Mouse (Mus musculus): ENCODE results near the gene Adcy3. TPM values are rescaled to one million over a fixed set of nuclear protein-coding genes. Genes with fewer than 3 reads are reported as not detected.
"Not testable (repeated sequence)": the region's sequence is repeated elsewhere in the genome, so short reads cannot be mapped to it uniquely, and the experiment has no call there.

The Adcy3 gene
- polyA plus RNA-seq, 1 experiment from 2014 or later, result 13.4 TPM

DNA sequence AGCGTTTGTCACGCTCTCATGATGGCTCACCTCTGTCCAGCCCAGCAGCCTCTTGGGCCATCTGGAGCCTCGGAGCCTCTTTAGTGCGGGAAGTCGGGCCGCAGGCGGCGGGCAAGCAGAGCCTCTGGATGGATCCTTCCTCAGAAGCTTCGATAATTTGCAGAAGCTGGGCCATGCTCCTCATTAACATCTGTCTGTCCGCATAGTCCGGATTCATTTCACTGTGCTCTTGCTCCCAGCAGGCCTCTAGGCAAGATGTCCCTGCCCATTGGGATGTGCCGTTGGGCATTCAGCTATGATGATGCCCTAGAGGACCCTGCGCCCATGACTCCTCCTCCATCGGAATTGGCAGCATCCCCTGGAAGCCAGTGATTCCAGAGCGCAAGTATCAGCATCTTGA, 104.6 kb downstream of the Adcy3 start:
- no peak overlapping the region for H3K4me3 ChIP-seq (ENCODE audit: low read depth, low read length)
- DNase-seq (ENCODE audit: low spot score), result no peak
- H3K9me3 ChIP-seq (ENCODE audit: control insufficient read depth, low read length), result no peaks in the 10 kb centered on the region
- H3K9ac ChIP-seq (ENCODE audit: low read depth, low read length), result no peak overlapping the region
- H3K36me3 ChIP-seq (ENCODE audit: control insufficient read depth, insufficient read depth, low read length), result 0 out of 2 replicates have a peak, but pooled peaks cover 8% of the 10 kb centered on the region
- no peak for ATAC-seq (ENCODE audit: low read depth)
- no peak overlapping the region for H3K27ac ChIP-seq (replicated peaks; ENCODE audit: low read depth, low read length)
- H3K4me2 ChIP-seq (ENCODE audit: low read depth, low read length), result no peak overlapping the region
- no peaks in the 10 kb centered on the region for H3K27me3 ChIP-seq (replicated peaks; ENCODE audit: control insufficient read depth, insufficient read depth, low read length)
- H3K4me1 ChIP-seq (ENCODE audit: control insufficient read depth, insufficient read depth, low read length), result 0 out of 2 replicates have a peak, but pooled peaks cover 7% of the 10 kb centered on the region
- 96% methylated on average over 15 of the region's 15 CpGs for WGBS

DNA sequence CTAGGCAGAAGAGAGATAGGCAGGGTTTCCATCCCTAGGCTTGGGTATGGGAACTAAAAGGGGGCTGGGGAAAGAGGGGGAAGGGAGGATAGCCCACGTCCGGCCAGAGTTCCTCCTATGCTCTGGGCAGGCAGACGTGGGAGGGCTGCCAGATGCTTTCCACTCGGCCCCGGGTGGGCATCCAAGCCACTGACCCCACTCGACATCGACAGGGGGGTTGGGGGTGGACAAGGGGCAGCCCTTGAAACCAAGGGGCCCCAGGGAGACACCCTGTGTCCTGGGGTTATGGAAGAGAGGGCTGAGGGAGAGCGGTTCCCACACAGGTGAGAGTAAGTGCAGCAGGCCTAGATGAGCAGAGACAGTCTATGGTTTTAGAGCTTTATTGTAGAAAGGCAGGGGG, 107.4 kb downstream of the Adcy3 start:
- not testable (repeated sequence) for DNase-seq (ENCODE audit: low spot score); H3K4me2 ChIP-seq (ENCODE audit: low read depth, low read length); ATAC-seq (ENCODE audit: low read depth); H3K9ac ChIP-seq (ENCODE audit: low read depth, low read length); H3K4me3 ChIP-seq (ENCODE audit: low read depth, low read length); H3K4me1 ChIP-seq (ENCODE audit: control insufficient read depth, insufficient read depth, low read length); H3K9me3 ChIP-seq (ENCODE audit: control insufficient read depth, low read length); H3K27ac ChIP-seq (replicated peaks; ENCODE audit: low read depth, low read length); H3K36me3 ChIP-seq (ENCODE audit: control insufficient read depth, insufficient read depth, low read length); H3K27me3 ChIP-seq (replicated peaks; ENCODE audit: control insufficient read depth, insufficient read depth, low read length)
- WGBS, result 80% methylated on average over 6 of the region's 8 CpGs

DNA sequence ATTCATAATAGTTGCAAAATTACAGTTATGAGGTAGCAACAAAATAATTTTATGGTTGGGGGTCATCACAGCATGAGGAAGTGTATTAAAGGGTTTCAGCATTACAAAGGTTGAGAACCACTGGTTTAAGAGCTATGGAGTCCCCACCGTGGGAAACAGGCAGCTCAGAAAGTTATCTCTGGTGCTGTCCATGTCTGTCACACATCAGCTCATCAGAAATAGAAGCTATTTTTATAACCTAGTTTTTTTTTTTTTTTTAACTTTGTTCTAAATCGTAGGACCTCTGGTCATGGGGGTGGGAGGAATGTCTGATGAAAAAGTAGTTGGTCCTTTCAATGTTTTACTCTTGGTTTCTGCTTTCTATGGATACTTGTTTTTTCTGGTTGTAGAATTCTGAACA, 110.9 kb downstream of the Adcy3 start:
- 81% methylated on average over 2 of the region's 2 CpGs for WGBS
- H3K4me2 ChIP-seq (ENCODE audit: low read depth, low read length), result no peak overlapping the region
- H3K4me3 ChIP-seq (ENCODE audit: low read depth, low read length), result no peak overlapping the region
- ATAC-seq (ENCODE audit: low read depth) (no peak), DNase-seq (ENCODE audit: low spot score) (no peak)
- H3K36me3 ChIP-seq (ENCODE audit: control insufficient read depth, insufficient read depth, low read length), result peaks cover 10% of the 10 kb centered on the region; the same call in 1 of the 2 replicates
- H3K9me3 ChIP-seq (ENCODE audit: control insufficient read depth, low read length), result no peaks in the 10 kb centered on the region
- H3K4me1 ChIP-seq (ENCODE audit: control insufficient read depth, insufficient read depth, low read length), result no peaks in the 10 kb centered on the region
- H3K27ac ChIP-seq (replicated peaks; ENCODE audit: low read depth, low read length), result no peak overlapping the region
- H3K9ac ChIP-seq (ENCODE audit: low read depth, low read length), result no peak overlapping the region
- H3K27me3 ChIP-seq (replicated peaks; ENCODE audit: control insufficient read depth, insufficient read depth, low read length), result no peaks in the 10 kb centered on the region

DNA sequence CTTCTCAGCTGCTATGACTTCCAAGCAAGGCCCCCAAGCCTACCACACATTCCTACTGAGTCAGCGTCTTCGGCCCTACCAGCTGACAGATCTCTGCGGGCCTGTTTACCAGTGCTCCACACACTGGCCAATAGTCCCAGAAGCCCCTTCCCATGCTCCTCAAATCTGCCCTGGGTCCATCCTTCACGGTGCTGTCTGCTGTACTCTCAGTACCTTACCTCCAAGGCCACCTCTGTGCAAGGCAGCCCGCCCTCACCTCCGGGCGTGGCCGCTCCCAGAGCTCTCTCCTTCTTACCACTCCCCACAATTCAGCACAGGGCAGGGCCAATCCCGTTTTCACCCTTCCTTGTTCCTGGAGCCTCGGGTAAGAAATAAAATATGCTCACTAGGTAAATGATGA, 112.8 kb downstream of the Adcy3 start:
- WGBS, result 78% methylated on average over 10 of the region's 10 CpGs
- Histone ChIP-seq H3K27ac (replicated peaks; ENCODE audit: low read depth, low read length) (no peak overlapping the region), H3K9ac (ENCODE audit: low read depth, low read length) (no peak overlapping the region), H3K4me3 (ENCODE audit: low read depth, low read length) (no peak overlapping the region), H3K4me1 (ENCODE audit: control insufficient read depth, insufficient read depth, low read length) (no peaks in the 10 kb centered on the region), H3K27me3 (replicated peaks; ENCODE audit: control insufficient read depth, insufficient read depth, low read length) (no peaks in the 10 kb centered on the region), H3K4me2 (ENCODE audit: low read depth, low read length) (no peak overlapping the region), H3K36me3 (ENCODE audit: control insufficient read depth, insufficient read depth, low read length) (peaks cover 14% of the 10 kb centered on the region; the same call in 1 of the 2 replicates), H3K9me3 (ENCODE audit: control insufficient read depth, low read length) (no peaks in the 10 kb centered on the region)
- DNase-seq (ENCODE audit: low spot score) (no peak), ATAC-seq (ENCODE audit: low read depth) (no peak; the same call in 1 of the 2 replicates)

DNA sequence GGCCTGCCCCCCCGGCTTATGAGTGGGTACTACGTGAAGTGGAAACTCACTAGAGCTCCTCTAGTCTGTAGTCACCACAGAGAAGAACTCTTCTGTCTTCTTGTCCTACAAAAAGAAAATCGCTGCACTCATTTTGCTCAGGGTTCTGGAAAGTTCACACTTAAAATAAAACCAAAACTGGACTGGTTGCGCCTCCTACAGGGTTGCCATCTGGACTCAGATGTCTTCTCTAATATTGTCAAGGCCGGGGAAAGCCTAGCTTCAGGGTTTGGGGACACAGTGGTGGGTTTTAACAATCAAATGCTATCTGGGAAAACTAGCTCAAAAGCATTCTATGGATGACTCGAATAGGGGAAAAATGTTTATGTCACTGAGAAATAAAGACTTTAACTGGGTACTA, 116.9 kb downstream of the Adcy3 start:
- DNase-seq (ENCODE audit: low spot score), result no peak
- no peaks in the 10 kb centered on the region for H3K4me1 ChIP-seq (ENCODE audit: control insufficient read depth, insufficient read depth, low read length)
- 82% methylated on average over 6 of the region's 6 CpGs for WGBS
- H3K36me3 ChIP-seq (ENCODE audit: control insufficient read depth, insufficient read depth, low read length), result peaks cover 30% of the 10 kb centered on the region
- H3K27me3 ChIP-seq (replicated peaks; ENCODE audit: control insufficient read depth, insufficient read depth, low read length), result no peaks in the 10 kb centered on the region
- H3K9me3 ChIP-seq (ENCODE audit: control insufficient read depth, low read length), result no peaks in the 10 kb centered on the region
- no peak for ATAC-seq (ENCODE audit: low read depth)
- H3K9ac ChIP-seq (ENCODE audit: low read depth, low read length), result no peak overlapping the region
- no peak overlapping the region for H3K27ac ChIP-seq (replicated peaks; ENCODE audit: low read depth, low read length)
- H3K4me2 ChIP-seq (ENCODE audit: low read depth, low read length), result no peak overlapping the region
- no peak overlapping the region for H3K4me3 ChIP-seq (ENCODE audit: low read depth, low read length)

DNA sequence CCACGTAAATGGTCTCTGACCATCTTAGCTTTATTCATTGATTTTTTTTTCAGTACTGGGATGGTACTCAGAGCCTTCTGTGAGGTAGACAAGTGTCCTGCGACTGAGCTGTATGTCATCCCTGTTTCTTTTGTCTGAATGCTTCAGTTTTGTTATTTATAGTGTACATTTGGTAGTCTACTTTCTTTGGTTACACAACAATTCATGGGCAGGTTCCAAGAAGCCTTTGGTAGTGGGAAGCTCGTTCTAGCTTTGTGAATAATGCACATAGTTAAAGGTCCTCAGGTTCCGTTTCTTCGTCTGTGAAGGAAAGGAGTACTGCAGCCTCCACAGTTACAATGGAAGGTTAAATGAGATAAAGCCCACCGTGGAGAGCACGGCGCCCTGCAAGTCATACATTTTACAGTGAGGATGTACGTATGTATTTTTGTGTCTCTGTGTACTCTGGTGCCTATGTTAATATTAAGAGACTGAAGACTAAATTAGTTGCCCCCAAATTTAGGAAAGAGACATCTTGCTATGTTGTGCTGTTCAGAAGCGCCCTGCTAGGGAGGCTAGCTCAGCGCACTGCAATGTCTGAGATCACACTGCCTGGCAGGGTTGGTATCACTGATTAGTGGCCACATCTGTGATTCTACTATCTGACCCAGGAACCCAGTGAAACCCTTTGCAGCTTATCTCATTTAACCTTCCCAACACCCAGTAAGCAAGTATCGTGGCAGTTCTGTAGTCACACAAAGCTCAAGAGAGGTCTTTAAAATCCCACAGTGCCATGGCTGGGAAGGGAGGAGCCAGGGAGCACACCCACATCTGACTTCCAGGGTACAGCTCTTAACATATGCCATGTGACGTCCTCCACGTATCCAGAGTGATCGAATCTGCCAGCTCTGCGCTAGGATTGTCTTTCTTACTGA, 120.1 kb downstream of the Adcy3 start:
- Histone ChIP-seq H3K4me1 (ENCODE audit: control insufficient read depth, insufficient read depth, low read length) (no peaks in the 10 kb centered on the region), H3K4me2 (ENCODE audit: low read depth, low read length) (no peak overlapping the region), H3K36me3 (ENCODE audit: control insufficient read depth, insufficient read depth, low read length) (peaks cover 40% of the 10 kb centered on the region), H3K27ac (replicated peaks; ENCODE audit: low read depth, low read length) (no peak overlapping the region), H3K27me3 (replicated peaks; ENCODE audit: control insufficient read depth, insufficient read depth, low read length) (no peaks in the 10 kb centered on the region), H3K4me3 (ENCODE audit: low read depth, low read length) (no peak overlapping the region), H3K9me3 (ENCODE audit: control insufficient read depth, low read length) (no peaks in the 10 kb centered on the region), H3K9ac (ENCODE audit: low read depth, low read length) (no peak overlapping the region)
- ATAC-seq (ENCODE audit: low read depth) (no peak), DNase-seq (ENCODE audit: low spot score) (no peak)
- WGBS, result 87% methylated on average over 16 of the region's 16 CpGs

Other genes with a start within 250 kb of the Adcy3 start
- 23.1 and 26.6 TPM in 2 replicates for gene Pomc, start 178.2 kb upstream of the Adcy3 start, polyA plus RNA-seq (2014; fragmentation: Nextera tagmentation; extraction: Ambion mirVana)
- 3.4 and 3.8 TPM in 2 replicates for gene Efr3b, start 94.2 kb upstream of the Adcy3 start, polyA plus RNA-seq (2014; fragmentation: Nextera tagmentation; extraction: Ambion mirVana)
- gene Dnajc27, start 50.5 kb upstream of the Adcy3 start, polyA plus RNA-seq (2014; fragmentation: Nextera tagmentation; extraction: Ambion mirVana), result 6.0 and 8.0 TPM in 2 replicates
- 5.1 and 5.6 TPM in 2 replicates for gene Ptrhd1, start 100.9 kb downstream of the Adcy3 start, polyA plus RNA-seq (2014; fragmentation: Nextera tagmentation; extraction: Ambion mirVana)
- 11.8 and 11.9 TPM in 2 replicates for gene Cenpo, start 101.2 kb downstream of the Adcy3 start, polyA plus RNA-seq (2014; fragmentation: Nextera tagmentation; extraction: Ambion mirVana)